Mouse (Mus musculus) small intestine, adult 2 months (tissue): Measurements from ENCODE around the gene Kctd14.

Source experiments
- CTCF ChIP-seq: fragments of 200-500 bp; IDR thresholded peaks from 2 replicates; pipeline ENCODE4 v1.5.1; 2012; ENCODE audit warnings: low read depth, mild to moderate bottlenecking, control low read depth, inconsistent platforms, low read length, moderate library complexity, mixed read lengths; ENCODE audit not compliant: insufficient replicate concordance, insufficient read length; ENCODE audit errors: extremely low read depth
- POLR2A ChIP-seq: fragments of 200-500 bp; IDR thresholded peaks from 2 replicates; pipeline ENCODE4 v1.6.1; 2012; ENCODE audit warnings: low read depth, mild to moderate bottlenecking, control low read depth, inconsistent platforms, low read length, moderate library complexity

DNA sequence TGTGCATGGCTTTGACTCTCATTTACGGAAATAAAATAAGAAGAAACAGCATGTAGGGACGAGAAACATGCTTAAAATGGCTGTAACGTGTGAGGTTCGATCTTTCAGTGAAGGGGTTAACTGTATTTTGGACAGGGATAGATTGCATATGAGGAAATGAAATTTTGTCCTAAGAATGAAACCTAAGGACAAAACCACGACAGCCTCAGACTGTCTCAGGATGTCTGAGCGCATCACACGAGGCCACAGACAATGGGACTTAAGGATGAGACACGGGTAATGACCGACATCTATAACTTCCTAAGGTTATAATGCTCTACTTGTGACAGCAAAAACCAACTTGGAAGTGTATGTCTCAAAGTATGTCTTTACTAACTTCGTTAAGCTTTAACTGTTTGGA is 16.6 kb upstream of the Kctd14 start:
- TF ChIP-seq POLR2A (no peak), CTCF (no peak)
